ENCODE assay signal across 29 mouse cellular contexts in the genomic region with DNA sequence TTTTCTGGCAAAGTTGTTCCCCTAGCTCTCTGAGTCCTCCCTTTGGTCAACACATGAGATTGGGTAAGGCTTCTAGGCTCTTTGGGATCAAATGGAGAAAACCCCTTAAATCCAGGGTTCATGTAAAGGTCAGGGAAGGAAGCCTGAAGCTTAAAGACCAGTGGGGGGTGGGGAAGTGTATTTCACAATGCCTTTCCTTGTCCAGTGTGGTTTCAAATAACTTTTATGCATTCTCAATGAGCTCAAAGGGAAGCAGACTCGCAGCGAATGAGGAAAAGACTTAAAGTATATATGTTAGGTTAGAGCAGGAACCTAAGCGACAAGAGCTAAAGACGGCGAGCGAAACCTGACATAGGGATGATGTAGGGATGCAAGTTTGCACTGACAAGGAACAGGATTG.
DNase-seq lines count a peak whose midpoint lies in the region; ATAC-seq lines count a peak whose summit lies in the region.
"Had no signal": no experiment of that assay in that cellular context is flagged by ENCODE, and none has a peak within 500 bp of the region (broad histone marks: within the 10 kb centered on the region; RNA-seq: fewer than 3 reads in every experiment).

No protein-coding gene starts in this region.

- peak; percentile 3 for DNase-seq in hindbrain, embryonic 11.5 days (ENCODE audit: low spot score)
- DNase-seq in lung, postnatal 25 days (ENCODE audit: low spot score): peak; percentile 20
- no peak for DNase-seq in lung, postnatal 4 days
- peak; percentile 60 for DNase-seq in embryo, embryonic 10.5 days (ENCODE audit: low spot score)
- DNase-seq in mesoderm, embryonic 11.5 days (ENCODE audit: low read depth, low spot score): peak; percentile 31
- no peak for DNase-seq in urinary bladder, postnatal 10 days (ENCODE audit: low spot score)
- DNase-seq: adrenal gland, postnatal 25 days; cerebellum, adult 11-12 months; cerebellum, postnatal 14 days; gastrocnemius, postnatal 25 days; heart, adult 2 months; heart, postnatal 10 days; kidney, adult 18-20 months; kidney, postnatal 4 days; left cerebral cortex, postnatal 4 days; liver; right cerebral cortex, adult 18-20 months; spleen, adult 18-20 months; thymus, postnatal 14 days had no signal

- no peaks in the 10 kb centered on the region for H3K36me3 ChIP-seq in hindbrain, embryonic 11.5 days (ENCODE audit: control insufficient read depth, insufficient read depth, low read length)
- H3K36me3 ChIP-seq in hindbrain, embryonic 16.5 days (ENCODE audit: control insufficient read depth, insufficient read depth, low read length): no peaks in the 10 kb centered on the region
- H3K36me3 ChIP-seq: heart, embryonic 13.5 days; hindbrain, embryonic 15.5 days; kidney, embryonic 15.5 days; lung, embryonic 15.5 days; midbrain, embryonic 13.5 days had no signal

- no peaks in the 10 kb centered on the region for H3K9me3 ChIP-seq in hindbrain, embryonic 11.5 days (ENCODE audit: control insufficient read depth, low read length)
- no peaks in the 10 kb centered on the region for H3K9me3 ChIP-seq in hindbrain, embryonic 16.5 days (ENCODE audit: control insufficient read depth, low read length)
- H3K9me3 ChIP-seq: heart, embryonic 13.5 days; hindbrain, embryonic 15.5 days; kidney, embryonic 15.5 days; lung, embryonic 15.5 days; midbrain, embryonic 13.5 days had no signal

- no peaks in the 10 kb centered on the region for H3K27me3 ChIP-seq in hindbrain, embryonic 11.5 days (ENCODE audit: control insufficient read depth, insufficient read depth, low read length)
- H3K27me3 ChIP-seq in hindbrain, embryonic 16.5 days (replicated peaks; ENCODE audit: control insufficient read depth, insufficient read depth, low read length): no peaks in the 10 kb centered on the region
- H3K27me3 ChIP-seq: heart, embryonic 13.5 days; hindbrain, embryonic 15.5 days; kidney, embryonic 15.5 days; lung, embryonic 15.5 days; midbrain, embryonic 13.5 days; Patski had no signal

- no peak overlapping the region for H3K4me2 ChIP-seq in hindbrain, embryonic 11.5 days (replicated peaks; ENCODE audit: low read depth, low read length)
- H3K4me2 ChIP-seq in hindbrain, embryonic 16.5 days (ENCODE audit: low read length): no peak overlapping the region
- H3K4me2 ChIP-seq: heart, embryonic 13.5 days; hindbrain, embryonic 15.5 days; kidney, embryonic 15.5 days; lung, embryonic 15.5 days; midbrain, embryonic 13.5 days had no signal

- 78% methylated on average over 6 of the region's 6 CpGs for WGBS in hindbrain, embryonic 11.5 days
- WGBS in hindbrain, embryonic 16.5 days: 83% methylated on average over 6 of the region's 6 CpGs

- H3K9ac ChIP-seq in hindbrain, embryonic 11.5 days (ENCODE audit: low read depth, low read length): no peak overlapping the region
- H3K9ac ChIP-seq in hindbrain, embryonic 16.5 days (ENCODE audit: low read depth, low read length): no peak overlapping the region
- H3K9ac ChIP-seq: heart, embryonic 13.5 days; hindbrain, embryonic 15.5 days; kidney, embryonic 15.5 days; liver, embryonic 14.5 days; lung, embryonic 15.5 days; midbrain, embryonic 13.5 days had no signal

- ATAC-seq in hindbrain, embryonic 11.5 days (ENCODE audit: low FRiP score): no peak
- ATAC-seq in hindbrain, embryonic 16.5 days: no peak
- ATAC-seq in monocyte, adult 5-6 weeks (replicated peaks; ENCODE audit: insufficient number of reproducible peaks, low FRiP score, low TSS enrichment, poor library complexity, severe bottlenecking): no peak
- ATAC-seq: forebrain, embryonic 14.5 days; midbrain, embryonic 13.5 days; Patski had no signal

- H3K27ac ChIP-seq in hindbrain, embryonic 11.5 days (ENCODE audit: low read depth, low read length): no peak overlapping the region
- no peak overlapping the region for H3K27ac ChIP-seq in hindbrain, embryonic 16.5 days (ENCODE audit: low read depth, low read length)
- H3K27ac ChIP-seq: heart, adult 2 months; heart, embryonic 13.5 days; hindbrain, embryonic 15.5 days; kidney, embryonic 15.5 days; liver, embryonic 14.5 days; lung, embryonic 15.5 days; midbrain, embryonic 13.5 days had no signal

- no peak overlapping the region for H3K4me3 ChIP-seq in hindbrain, embryonic 11.5 days (ENCODE audit: low read depth, low read length)
- H3K4me3 ChIP-seq in hindbrain, embryonic 16.5 days (ENCODE audit: low read length): no peak overlapping the region
- H3K4me3 ChIP-seq: heart, adult 2 months; heart, embryonic 13.5 days; hindbrain, embryonic 15.5 days; kidney, embryonic 15.5 days; lung, embryonic 15.5 days; midbrain, embryonic 13.5 days had no signal

- H3K4me1 ChIP-seq in hindbrain, embryonic 11.5 days (replicated peaks; ENCODE audit: control insufficient read depth, insufficient read depth, low read length): no peaks in the 10 kb centered on the region
- no peaks in the 10 kb centered on the region for H3K4me1 ChIP-seq in hindbrain, embryonic 16.5 days (ENCODE audit: control insufficient read depth, insufficient read depth, low read depth, low read length)
- H3K4me1 ChIP-seq: hindbrain, embryonic 15.5 days; lung, embryonic 15.5 days; midbrain, embryonic 13.5 days had no signal

Comparison
In these comparisons a context has a peak if more than half of its experiments do, and no peak if none do; other contexts are left out.
1. DNase-seq: peak in hindbrain, embryonic 11.5 days (single experiment), lung, postnatal 25 days (single experiment), embryo, embryonic 10.5 days (single experiment) and mesoderm, embryonic 11.5 days (single experiment); none in lung, postnatal 4 days (0 of 2) and urinary bladder, postnatal 10 days (single experiment).